Mouse (Mus musculus): ENCODE measurements at regions not wholly inside any gene's neighbourhood (a gene's known extent, or its start where the extent isn't known, plus 50 kb on each side); places are given as distances from the start of the nearest gene placed in this dataset.

GRCm38 (mm10) chr12:77976952-77977351, 217.1 kb upstream of the Gm6657 start:
- H3K9me3 ChIP-seq (ENCODE audit: low read length) = no peaks in the 10 kb centered on the region

GRCm38 (mm10) chr12:77986738-77987137, 207.3 kb upstream of the Gm6657 start:
- Histone ChIP-seq H3K4me3 (replicated peaks; ENCODE audit: low read length) (no peak overlapping the region), H3K9me3 (ENCODE audit: low read length) (no peaks in the 10 kb centered on the region), H3K36me3 (ENCODE audit: insufficient read depth, low read length) (no peaks in the 10 kb centered on the region), H3K4me1 (replicated peaks; ENCODE audit: low read depth, low read length) (no peaks in the 10 kb centered on the region), H3K27me3 (ENCODE audit: insufficient read depth, low read length) (peaks cover 6% of the 10 kb centered on the region; the same call in 1 of the 2 replicates)
- TF ChIP-seq POU5F1 (IDR thresholded peaks at IDR 0.05; ENCODE audit: borderline replicate concordance, low read length) = no peak
- no peak for TF ChIP-seq CTCF (conservative IDR thresholded peaks at IDR 0.05; ENCODE audit: low read length)
- TF ChIP-seq NANOG (IDR thresholded peaks at IDR 0.05; ENCODE audit: borderline replicate concordance, low read length) = no peak

More at GRCm38 (mm10) chr12:77976952-77977351, 217.1 kb upstream of the Gm6657 start:
- H3K4me1 ChIP-seq (replicated peaks; ENCODE audit: low read depth, low read length) = peaks cover 4% of the 10 kb centered on the region
- H3K4me3 ChIP-seq (replicated peaks; ENCODE audit: low read length) = no peak overlapping the region
- H3K27me3 ChIP-seq (ENCODE audit: insufficient read depth, low read length) = no peaks in the 10 kb centered on the region
- TF ChIP-seq POU5F1 (IDR thresholded peaks at IDR 0.05; ENCODE audit: borderline replicate concordance, low read length) (no peak), NANOG (IDR thresholded peaks at IDR 0.05; ENCODE audit: borderline replicate concordance, low read length) (no peak), CTCF (conservative IDR thresholded peaks at IDR 0.05; ENCODE audit: low read length) (no peak)
- no peaks in the 10 kb centered on the region for H3K36me3 ChIP-seq (ENCODE audit: insufficient read depth, low read length)

GRCm38 (mm10) chr12:77989766-77990165, 204.3 kb upstream of the Gm6657 start:
- no peak overlapping the region for H3K4me3 ChIP-seq (replicated peaks; ENCODE audit: low read length)
- H3K9me3 ChIP-seq (ENCODE audit: low read length) = no peaks in the 10 kb centered on the region
- no peaks in the 10 kb centered on the region for H3K4me1 ChIP-seq (replicated peaks; ENCODE audit: low read depth, low read length)
- TF ChIP-seq CTCF (conservative IDR thresholded peaks at IDR 0.05; ENCODE audit: low read length) = no peak
- TF ChIP-seq POU5F1 (IDR thresholded peaks at IDR 0.05; ENCODE audit: borderline replicate concordance, low read length) = no peak
- no peak for TF ChIP-seq NANOG (IDR thresholded peaks at IDR 0.05; ENCODE audit: borderline replicate concordance, low read length)
- no peaks in the 10 kb centered on the region for H3K36me3 ChIP-seq (ENCODE audit: insufficient read depth, low read length)
- H3K27me3 ChIP-seq (ENCODE audit: insufficient read depth, low read length) = peaks cover 11% of the 10 kb centered on the region

GRCm38 (mm10) chr12:77991627-77992026, 202.4 kb upstream of the Gm6657 start:
- H3K27me3 ChIP-seq (ENCODE audit: insufficient read depth, low read length) = peaks cover 11% of the 10 kb centered on the region
- H3K4me3 ChIP-seq (replicated peaks; ENCODE audit: low read length) = no peak overlapping the region
- H3K36me3 ChIP-seq (ENCODE audit: insufficient read depth, low read length) = no peaks in the 10 kb centered on the region
- no peaks in the 10 kb centered on the region for H3K9me3 ChIP-seq (ENCODE audit: low read length)
- no peaks in the 10 kb centered on the region for H3K4me1 ChIP-seq (replicated peaks; ENCODE audit: low read depth, low read length)
- no peak for TF ChIP-seq CTCF (conservative IDR thresholded peaks at IDR 0.05; ENCODE audit: low read length)
- TF ChIP-seq NANOG (IDR thresholded peaks at IDR 0.05; ENCODE audit: borderline replicate concordance, low read length) = no peak
- TF ChIP-seq POU5F1 (IDR thresholded peaks at IDR 0.05; ENCODE audit: borderline replicate concordance, low read length) = no peak

GRCm38 (mm10) chr12:77994176-77994575, 199.9 kb upstream of the Gm6657 start:
- H3K4me3 ChIP-seq (replicated peaks; ENCODE audit: low read length) = no peak overlapping the region
- peaks cover 8% of the 10 kb centered on the region for H3K27me3 ChIP-seq (ENCODE audit: insufficient read depth, low read length)
- H3K4me1 ChIP-seq (replicated peaks; ENCODE audit: low read depth, low read length) = no peaks in the 10 kb centered on the region
- TF ChIP-seq NANOG (IDR thresholded peaks at IDR 0.05; ENCODE audit: borderline replicate concordance, low read length) (no peak), CTCF (conservative IDR thresholded peaks at IDR 0.05; ENCODE audit: low read length) (no peak), POU5F1 (IDR thresholded peaks at IDR 0.05; ENCODE audit: borderline replicate concordance, low read length) (no peak)
- no peaks in the 10 kb centered on the region for H3K36me3 ChIP-seq (ENCODE audit: insufficient read depth, low read length)
- no peaks in the 10 kb centered on the region for H3K9me3 ChIP-seq (ENCODE audit: low read length)

GRCm38 (mm10) chr12:77997916-77998315, 196.1 kb upstream of the Gm6657 start:
- H3K4me1 ChIP-seq (replicated peaks; ENCODE audit: low read depth, low read length) = no peaks in the 10 kb centered on the region
- H3K27me3 ChIP-seq (ENCODE audit: insufficient read depth, low read length) = no peaks in the 10 kb centered on the region; the same call in 1 of the 2 replicates
- no peak for TF ChIP-seq NANOG (IDR thresholded peaks at IDR 0.05; ENCODE audit: borderline replicate concordance, low read length)
- no peak for TF ChIP-seq POU5F1 (IDR thresholded peaks at IDR 0.05; ENCODE audit: borderline replicate concordance, low read length)
- no peak for TF ChIP-seq CTCF (conservative IDR thresholded peaks at IDR 0.05; ENCODE audit: low read length)
- no peak overlapping the region for H3K4me3 ChIP-seq (replicated peaks; ENCODE audit: low read length)
- no peaks in the 10 kb centered on the region for H3K9me3 ChIP-seq (ENCODE audit: low read length)
- no peaks in the 10 kb centered on the region for H3K36me3 ChIP-seq (ENCODE audit: insufficient read depth, low read length)

- H3K27me3 ChIP-seq (ENCODE audit: insufficient read depth, low read length) = no peaks in the 10 kb centered on the region
- no peaks in the 10 kb centered on the region for H3K9me3 ChIP-seq (ENCODE audit: low read length)
- TF ChIP-seq CTCF (conservative IDR thresholded peaks at IDR 0.05; ENCODE audit: low read length) (no peak), NANOG (IDR thresholded peaks at IDR 0.05; ENCODE audit: borderline replicate concordance, low read length) (no peak), POU5F1 (IDR thresholded peaks at IDR 0.05; ENCODE audit: borderline replicate concordance, low read length) (no peak)
- no peak overlapping the region for H3K4me3 ChIP-seq (replicated peaks; ENCODE audit: low read length)
- no peaks in the 10 kb centered on the region for H3K4me1 ChIP-seq (replicated peaks; ENCODE audit: low read depth, low read length)
- H3K36me3 ChIP-seq (ENCODE audit: insufficient read depth, low read length) = no peaks in the 10 kb centered on the region
These were observed 193.6 kb upstream of the Gm6657 start for GRCm38 (mm10) chr12:78000401-78000800.

- no peaks in the 10 kb centered on the region for H3K9me3 ChIP-seq (ENCODE audit: low read length)
- no peaks in the 10 kb centered on the region for H3K4me1 ChIP-seq (replicated peaks; ENCODE audit: low read depth, low read length)
- H3K27me3 ChIP-seq (ENCODE audit: insufficient read depth, low read length) = no peaks in the 10 kb centered on the region
- TF ChIP-seq POU5F1 (IDR thresholded peaks at IDR 0.05; ENCODE audit: borderline replicate concordance, low read length) = no peak
- TF ChIP-seq CTCF (conservative IDR thresholded peaks at IDR 0.05; ENCODE audit: low read length) = no peak
- no peak for TF ChIP-seq NANOG (IDR thresholded peaks at IDR 0.05; ENCODE audit: borderline replicate concordance, low read length)
- no peaks in the 10 kb centered on the region for H3K36me3 ChIP-seq (ENCODE audit: insufficient read depth, low read length)
- no peak overlapping the region for H3K4me3 ChIP-seq (replicated peaks; ENCODE audit: low read length)
These were observed 192.2 kb upstream of the Gm6657 start for GRCm38 (mm10) chr12:78001846-78002245.

GRCm38 (mm10) chr12:78033766-78034165, 160.3 kb upstream of the Gm6657 start:
- Histone ChIP-seq H3K4me1 (replicated peaks; ENCODE audit: low read depth, low read length) (no peaks in the 10 kb centered on the region), H3K36me3 (ENCODE audit: insufficient read depth, low read length) (no peaks in the 10 kb centered on the region), H3K4me3 (replicated peaks; ENCODE audit: low read length) (no peak overlapping the region), H3K9me3 (ENCODE audit: low read length) (no peaks in the 10 kb centered on the region), H3K27me3 (ENCODE audit: insufficient read depth, low read length) (no peaks in the 10 kb centered on the region)
- TF ChIP-seq POU5F1 (IDR thresholded peaks at IDR 0.05; ENCODE audit: borderline replicate concordance, low read length) (no peak), CTCF (conservative IDR thresholded peaks at IDR 0.05; ENCODE audit: low read length) (no peak)

Data from E14TG2a.4 (cell line).